Comparison of ENCODE assay signal across 8 mouse cellular contexts in genomic region chr8:121951656-121952009, GRCm38 (mm10). TPM values are rescaled to one million over a fixed set of nuclear protein-coding genes. Genes with fewer than 3 reads are reported as not detected.
DNase-seq lines count a peak whose midpoint lies in the region; ATAC-seq and TF ChIP-seq lines count a peak whose summit lies in the region.

No protein-coding gene starts in this region.

- no peak overlapping the region for H3K27ac ChIP-seq in heart, embryonic 11.5 days (ENCODE audit: low read depth, low read length)
- H3K27ac ChIP-seq in heart, embryonic 15.5 days, result peak overlapping the region; percentile 98
- H3K27ac ChIP-seq in macrophage, result 0 out of 2 replicates have a peak overlapping the region, but pooled peaks have one; percentile 59

- WGBS in heart, embryonic 11.5 days (ENCODE audit: insufficient replicate concordance), result 26% methylated on average over 7 of the region's 7 CpGs
- WGBS in heart, embryonic 15.5 days, result 26% methylated on average over 7 of the region's 7 CpGs
- 34% methylated on average over 7 of the region's 7 CpGs for WGBS in macrophage (ENCODE audit: missing documents)

- H3K36me3 ChIP-seq in heart, embryonic 11.5 days (ENCODE audit: control insufficient read depth, insufficient read depth, low read length), result 0 out of 2 replicates have a peak, but pooled peaks cover 3% of the 10 kb centered on the region
- H3K36me3 ChIP-seq in G1E (replicated peaks), result peaks cover 34% of the 10 kb centered on the region
- peaks cover 6% of the 10 kb centered on the region; the same call in 1 of the 2 replicates for H3K36me3 ChIP-seq in heart, embryonic 15.5 days
- no peaks in the 10 kb centered on the region; the same call in 1 of the 2 replicates for H3K36me3 ChIP-seq in macrophage (ENCODE audit: inconsistent target)

- no peak for ATAC-seq in heart, embryonic 11.5 days (replicated peaks; ENCODE audit: insufficient number of reproducible peaks, low FRiP score, low TSS enrichment)
- no peak for ATAC-seq in G1E (ENCODE audit: extremely low read depth, insufficient number of reproducible peaks, low FRiP score, poor library complexity, severe bottlenecking)
- ATAC-seq in heart, embryonic 15.5 days (replicated peaks; ENCODE audit: insufficient number of reproducible peaks, insufficient read depth, low FRiP score, low read depth), result no peak

- intact Hi-C loops in heart, postnatal 10 days (cut with DNase I), result no loop called here

- peaks cover 57% of the 10 kb centered on the region for H3K79me2 ChIP-seq in macrophage (ENCODE audit: inconsistent target)

- H3K4me2 ChIP-seq in heart, embryonic 11.5 days, result peak overlapping the region; percentile 95
- peak overlapping the region; percentile 85 for H3K4me2 ChIP-seq in heart, embryonic 15.5 days

- TF ChIP-seq CTCF in G1E (IDR thresholded peaks at IDR 0.05; ENCODE audit: low read depth, low read length), result no peak

- no peak for DNase-seq in heart, postnatal 10 days
- no peak for DNase-seq in G1E (ENCODE audit: low spot score)
- no peak for DNase-seq in frontal cortex, postnatal 14 days (ENCODE audit: low spot score in 2 of 2)
- no peak for DNase-seq in left cerebral cortex, adult 11 months (ENCODE audit: low spot score)
- no peak for DNase-seq in adrenal gland, postnatal 14 days

- no peaks in the 10 kb centered on the region for H3K27me3 ChIP-seq in heart, embryonic 11.5 days (ENCODE audit: control insufficient read depth, insufficient read depth, low read length)
- H3K27me3 ChIP-seq in G1E (ENCODE audit: insufficient read depth, low read length), result no peaks in the 10 kb centered on the region
- H3K27me3 ChIP-seq in heart, embryonic 15.5 days, result no peaks in the 10 kb centered on the region

- H3K9me3 ChIP-seq in heart, embryonic 11.5 days (replicated peaks; ENCODE audit: control insufficient read depth, low read length), result no peaks in the 10 kb centered on the region
- no peaks in the 10 kb centered on the region for H3K9me3 ChIP-seq in G1E (replicated peaks)
- H3K9me3 ChIP-seq in heart, embryonic 15.5 days (replicated peaks), result no peaks in the 10 kb centered on the region

- H3K9ac ChIP-seq in heart, embryonic 11.5 days (ENCODE audit: low read depth, low read length), result peak overlapping the region; percentile 92; the same call in 1 of the 2 replicates
- H3K9ac ChIP-seq in heart, embryonic 15.5 days, result peak overlapping the region; percentile 99

- peaks cover 42% of the 10 kb centered on the region for H3K4me1 ChIP-seq in heart, embryonic 11.5 days (ENCODE audit: control insufficient read depth, insufficient read depth, low read length)
- H3K4me1 ChIP-seq in G1E (ENCODE audit: insufficient read depth, low read depth, low read length), result peaks cover 82% of the 10 kb centered on the region
- peaks cover 59% of the 10 kb centered on the region for H3K4me1 ChIP-seq in heart, embryonic 15.5 days (replicated peaks)

- H3K4me3 ChIP-seq in heart, embryonic 11.5 days (ENCODE audit: low read depth, low read length), result peak overlapping the region; percentile 74
- H3K4me3 ChIP-seq in G1E (ENCODE audit: low read depth, low read length), result peak overlapping the region; percentile 87
- peak overlapping the region; percentile 81 for H3K4me3 ChIP-seq in heart, embryonic 15.5 days
- peak overlapping the region; percentile 70 for H3K4me3 ChIP-seq in macrophage (ENCODE audit: inconsistent target)

RNA-seq across cellular contexts. Expression of gene Banp, which starts 2.1 kb away (rescaled TPM):
- 39.7 and 40.1 TPM in 2 replicates for polyA plus RNA-seq in heart, embryonic 11.5 days (2014; fragmentation: Nextera tagmentation; extraction: Ambion mirVana)
- total RNA-seq in heart, postnatal 10 days (2021), result 10 to 100 TPM in 1 of 2 experiments, 1 to 10 TPM in 1; 9.8 to 11.9 TPM
- total RNA-seq in G1E (2014; fragmentation: Nextera tagmentation), result 35.7 and 43.5 TPM in 2 replicates
- 42.5 and 46.6 TPM in 2 replicates for total RNA-seq in G1E (2017)
- polyA plus RNA-seq in G1E (2012), result 49.1 and 50.7 TPM in 2 replicates
- 25.3 and 29.2 TPM in 2 replicates for polyA plus RNA-seq in heart, embryonic 15.5 days (2015; fragmentation: Nextera tagmentation; extraction: Ambion mirVana)
- 100 to 1,000 TPM in 2 of 26 experiments, 10 to 100 TPM in 24; 33.6 to 125 (median 58.2) TPM for total RNA-seq in macrophage (2018; cell fraction: chromatin; rRNA removed)
- 10 to 100 TPM in 6 of 26 experiments, 1 to 10 TPM in 20; 3.1 to 11.4 (median 8.8) TPM for total RNA-seq in macrophage (2018; cell fraction: cytosol; rRNA removed)
- 10 to 100 TPM; 12.9 to 53.8 (median 26.5) TPM for total RNA-seq in macrophage (2018; cell fraction: nucleus; rRNA removed)
- polyA plus RNA-seq in macrophage (2018), result 10.1 to 11.0 TPM (median 10.5 TPM) in 3 replicates
- 30.4 and 31.2 TPM in 2 replicates for total RNA-seq in adrenal gland, postnatal 14 days (2021)

RNA-seq across cellular contexts. Expression of gene Car5a, which starts 6.9 kb away (rescaled TPM):
- 0.17 TPM in 1 of 2 replicates, not detected in the other for polyA plus RNA-seq in heart, embryonic 11.5 days (2014; fragmentation: Nextera tagmentation; extraction: Ambion mirVana)
- not detected for total RNA-seq in heart, postnatal 10 days (2021)
- total RNA-seq in G1E (2014; fragmentation: Nextera tagmentation) (0.68 and 1.4 TPM in 2 replicates), G1E (2017) (0.16 TPM in 1 of 2 replicates, not detected in the other)
- polyA plus RNA-seq in G1E (2012) (0.41 and 0.57 TPM in 2 replicates), macrophage (2018) (not detected in 3 replicates)
- polyA plus RNA-seq in heart, embryonic 15.5 days (2015; fragmentation: Nextera tagmentation; extraction: Ambion mirVana), result not detected in 2 replicates
- not detected for total RNA-seq in macrophage (2018; cell fraction: chromatin; rRNA removed)
- total RNA-seq in macrophage (2018; cell fraction: cytosol; rRNA removed), result not detected
- not detected for total RNA-seq in macrophage (2018; cell fraction: nucleus; rRNA removed)
- 0.30 and 6.4 TPM in 2 replicates for total RNA-seq in adrenal gland, postnatal 14 days (2021)

RNA-seq across cellular contexts. Expression of gene Slc7a5, which starts 44.1 kb away (rescaled TPM):
- 17.0 and 18.4 TPM in 2 replicates for polyA plus RNA-seq in heart, embryonic 11.5 days (2014; fragmentation: Nextera tagmentation; extraction: Ambion mirVana)
- 10 to 100 TPM in 1 of 2 experiments, 1 to 10 TPM in 1; 8.6 to 11.3 TPM for total RNA-seq in heart, postnatal 10 days (2021)
- total RNA-seq in G1E (2014; fragmentation: Nextera tagmentation), result 88.8 and 141 TPM in 2 replicates
- 32.5 and 32.6 TPM in 2 replicates for total RNA-seq in G1E (2017)
- polyA plus RNA-seq in G1E (2012), result 92.9 and 127 TPM in 2 replicates
- polyA plus RNA-seq in heart, embryonic 15.5 days (2015; fragmentation: Nextera tagmentation; extraction: Ambion mirVana), result 12.0 and 17.4 TPM in 2 replicates
- total RNA-seq in macrophage (2018; cell fraction: chromatin; rRNA removed), result 10 to 100 TPM in 1 of 26 experiments, 1 to 10 TPM in 16, under 1 TPM in 9; 0.33 to 13.6 (median 1.9) TPM
- 10 to 100 TPM in 7 of 26 experiments, 1 to 10 TPM in 19; 1.6 to 16.3 (median 5.1) TPM for total RNA-seq in macrophage (2018; cell fraction: cytosol; rRNA removed)
- total RNA-seq in macrophage (2018; cell fraction: nucleus; rRNA removed), result 10 to 100 TPM in 10 of 26 experiments, 1 to 10 TPM in 16; 1.1 to 18.7 (median 9.2) TPM
- 0.98 to 9.9 TPM (median 1.2 TPM) in 3 replicates for polyA plus RNA-seq in macrophage (2018)
- 41.4 and 46.8 TPM in 2 replicates for total RNA-seq in adrenal gland, postnatal 14 days (2021)
